Mouse (Mus musculus) kidney, adult 18-20 months (tissue): ENCODE measurements around the gene Fkbp2.
A peak's percentile ranks its signal among the peaks of the same experiment; 100 is the strongest.

Experiments
- DNase-seq: peaks from one replicate; pipeline ENCODE4 v3.0.0; 2021

The Fkbp2 gene

GRCm38 (mm10) chr19:6990712-6991111 is 10.4 kb upstream of the Fkbp2 start:
- no peak for DNase-seq

DNA sequence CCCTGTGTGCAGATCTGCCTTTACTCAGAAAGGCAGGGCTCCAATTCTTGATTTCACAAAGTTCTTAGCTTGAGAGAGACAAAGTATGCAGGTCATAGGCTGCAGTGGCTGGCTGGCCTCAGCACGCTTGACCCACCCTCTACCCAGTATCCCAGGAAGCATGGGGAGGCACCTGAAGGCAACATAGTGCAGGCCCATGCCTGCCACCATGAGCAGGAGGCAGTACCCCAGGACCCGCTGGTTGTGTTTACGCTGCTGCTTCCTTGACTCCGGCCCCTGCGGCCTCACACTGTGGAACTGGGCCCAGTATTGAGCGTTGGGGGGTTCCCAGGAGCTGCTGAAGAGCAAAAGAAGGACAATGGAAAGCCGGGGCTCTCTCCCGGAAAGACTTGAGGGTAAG is 8.9 kb upstream of the Fkbp2 start:
- DNase-seq = no peak

- DNase-seq = no peak
Observed at GRCm38 (mm10) chr19:6987904-6988285, 7.6 kb upstream of the Fkbp2 start.

DNA sequence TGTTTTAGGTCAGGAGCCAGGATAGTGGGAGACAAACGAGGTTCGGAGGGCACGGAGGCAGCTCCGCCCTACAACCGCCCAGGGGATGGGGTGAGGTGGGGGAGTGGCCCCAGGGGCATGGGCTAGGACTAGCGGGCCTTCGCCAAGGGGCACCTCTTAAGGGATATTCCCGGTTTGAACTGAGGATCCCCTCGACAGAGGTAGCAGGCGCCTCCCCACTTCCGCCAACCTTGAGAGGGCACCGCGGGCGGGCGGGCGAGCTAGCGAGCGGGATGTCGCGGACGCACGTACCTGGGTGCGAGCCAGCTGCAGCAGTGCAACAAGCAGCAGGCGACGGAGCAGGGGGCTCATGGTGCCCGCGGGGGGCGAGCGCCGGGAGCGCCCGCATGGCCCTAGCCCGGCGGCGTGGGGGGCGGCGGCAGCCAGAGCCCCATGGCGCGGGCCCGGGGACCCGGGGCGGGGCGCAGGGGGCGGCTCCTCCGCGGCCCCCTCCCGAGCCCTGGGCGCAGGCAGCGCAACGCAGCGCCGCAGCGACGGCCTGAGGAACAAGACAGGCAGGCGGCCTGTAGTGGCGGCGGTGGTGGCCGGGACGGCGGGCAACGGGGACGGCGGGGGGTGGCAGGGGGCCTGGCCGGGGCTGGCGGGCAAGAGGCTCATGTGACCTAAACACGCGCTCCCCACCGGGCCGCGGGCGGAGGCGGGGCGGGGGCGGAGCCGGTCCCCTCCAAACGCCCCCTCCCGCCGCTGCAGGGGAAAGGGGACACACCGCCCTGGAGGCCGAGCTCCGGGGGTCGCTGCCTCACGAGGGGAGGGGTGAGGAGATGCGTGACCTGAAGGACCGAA is 7.0 kb upstream of the Fkbp2 start, which contains the start of gene Vegfb:
Gene Vegfb, minus strand, starts transcription at position 591 of the 843 bp plus-strand sequence.
- peak; percentile 82 for DNase-seq

GRCm38 (mm10) chr19:6985951-6986708 is 5.8 kb upstream of the Fkbp2 start:
- DNase-seq = no peak

- DNase-seq = no peak
Observed at GRCm38 (mm10) chr19:6985300-6985699, 5.0 kb upstream of the Fkbp2 start.

- DNase-seq = no peak
Observed at GRCm38 (mm10) chr19:6983621-6984020, 3.3 kb upstream of the Fkbp2 start.

DNA sequence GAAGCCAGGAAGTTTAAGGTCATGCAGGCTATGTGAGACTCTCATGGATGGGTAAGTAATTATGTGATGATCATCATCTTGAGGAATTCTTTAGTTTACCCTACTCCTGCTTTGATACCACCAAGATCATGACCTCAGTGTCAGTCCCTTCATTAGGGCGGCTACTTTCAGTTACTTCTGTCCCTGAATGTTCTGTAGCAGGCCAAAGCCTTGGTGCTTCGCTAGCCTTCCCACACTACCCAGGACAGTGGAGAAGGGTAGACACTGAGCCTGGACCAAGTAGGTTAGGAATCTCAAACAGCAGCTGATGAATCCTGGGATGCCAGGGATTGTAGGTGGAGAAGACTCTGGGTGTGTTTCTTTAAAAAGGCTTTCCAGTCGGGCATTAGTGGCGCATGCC is 1.2 kb upstream of the Fkbp2 start:
- no peak for DNase-seq

DNA sequence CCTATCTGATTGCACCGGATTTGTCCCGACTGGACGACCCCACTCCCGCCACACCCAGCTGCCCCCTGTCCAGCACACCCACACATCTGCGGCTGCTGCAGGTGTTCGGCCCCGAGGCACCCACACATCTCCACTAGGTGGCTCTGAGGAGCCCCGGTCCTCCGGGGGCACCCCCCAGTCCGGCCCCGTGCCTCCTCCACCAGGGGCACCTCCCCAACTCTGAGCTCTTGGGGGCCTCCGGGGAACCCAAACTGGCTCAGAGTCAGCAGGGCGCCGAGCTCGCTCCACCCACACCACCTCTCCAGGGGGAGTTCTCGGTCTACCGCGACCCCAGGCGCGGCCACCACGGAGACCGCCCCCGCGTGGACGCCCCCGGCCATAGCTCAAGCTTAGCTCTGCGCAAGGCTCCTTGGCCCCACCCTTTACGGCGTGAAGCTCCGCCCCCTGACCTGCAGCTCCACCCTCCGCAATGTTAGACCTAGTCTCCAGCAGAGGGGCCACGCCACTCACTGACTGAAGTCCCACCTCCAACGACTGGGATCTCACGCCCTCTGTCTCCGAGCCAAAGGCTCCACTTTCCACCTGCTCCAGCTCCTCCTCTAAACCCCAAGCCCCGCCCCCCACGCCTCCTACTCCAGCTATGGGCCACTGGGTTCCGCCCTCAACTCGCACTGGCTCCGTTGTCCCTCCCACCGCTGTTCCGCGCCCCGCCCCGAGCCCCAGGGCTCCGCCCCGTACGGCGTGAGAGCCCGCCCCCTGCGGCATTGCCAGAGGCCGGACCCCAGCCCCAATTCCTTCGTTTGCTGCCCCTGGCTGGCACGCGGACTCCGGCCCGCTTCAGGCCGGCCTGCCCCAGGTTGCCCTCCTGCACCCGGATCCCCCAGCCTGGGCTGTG is 568 bp downstream of the Fkbp2 start:
- peak; percentile 99 for DNase-seq

DNA sequence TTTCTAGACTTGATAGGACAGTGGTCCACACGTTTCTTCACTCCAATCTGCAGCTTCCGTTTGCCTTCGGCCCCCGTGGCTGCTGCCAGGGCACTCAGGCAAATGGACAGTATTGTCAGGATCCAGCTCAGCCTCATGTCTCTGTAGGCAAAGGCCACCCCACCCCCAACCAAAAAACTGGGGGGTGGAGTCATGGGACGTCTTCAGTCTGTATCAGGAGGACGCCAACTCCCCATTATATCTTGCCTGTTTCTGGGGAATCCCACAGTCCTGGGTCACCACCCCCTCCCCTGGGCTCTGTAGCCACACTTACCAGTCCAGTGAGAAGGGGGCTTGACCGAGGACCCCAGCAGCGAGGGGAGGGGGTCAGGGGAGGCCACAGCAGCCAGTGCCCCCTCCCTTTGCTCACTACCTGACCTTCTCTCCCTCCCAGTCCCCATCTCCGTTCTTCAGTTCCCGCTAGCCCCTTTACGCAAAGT is 1.3 kb downstream of the Fkbp2 start:
- no peak for DNase-seq

DNA sequence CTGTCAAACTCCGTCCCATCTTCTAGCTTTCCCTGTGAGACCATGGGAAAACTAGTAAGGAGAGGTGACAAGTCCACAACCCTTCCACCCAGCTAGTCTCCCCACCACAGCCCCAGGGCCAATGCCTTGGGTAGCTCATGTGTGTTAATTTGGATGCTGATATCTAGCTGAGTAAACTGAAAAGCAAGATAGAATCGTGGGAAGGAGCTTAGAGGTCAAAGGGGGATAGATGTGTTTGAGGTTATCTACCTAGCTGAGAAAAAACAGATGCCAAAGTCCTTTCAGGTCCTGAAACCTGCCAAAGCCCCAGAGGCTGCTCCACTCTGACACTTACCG is 1.7 kb downstream of the Fkbp2 start:
- no peak for DNase-seq

GRCm38 (mm10) chr19:6977759-6978638 is 2.3 kb downstream of the Fkbp2 start:
- no peak for DNase-seq

- peak; percentile 65 for DNase-seq
Observed at GRCm38 (mm10) chr19:6975537-6976521, 4.5 kb downstream of the Fkbp2 start, which contains the start of gene Plcb3. Gene Plcb3 (minus strand): TSS chr19:6976470.

GRCm38 (mm10) chr19:6974211-6975205 is 5.8 kb downstream of the Fkbp2 start, which contains the start of gene Ppp1r14b:
Gene Ppp1r14b (plus strand): TSS chr19:6974968.
- peak; percentile 76 for DNase-seq

- no peak for DNase-seq
Observed at GRCm38 (mm10) chr19:6973581-6974190, 6.6 kb downstream of the Fkbp2 start.

DNA sequence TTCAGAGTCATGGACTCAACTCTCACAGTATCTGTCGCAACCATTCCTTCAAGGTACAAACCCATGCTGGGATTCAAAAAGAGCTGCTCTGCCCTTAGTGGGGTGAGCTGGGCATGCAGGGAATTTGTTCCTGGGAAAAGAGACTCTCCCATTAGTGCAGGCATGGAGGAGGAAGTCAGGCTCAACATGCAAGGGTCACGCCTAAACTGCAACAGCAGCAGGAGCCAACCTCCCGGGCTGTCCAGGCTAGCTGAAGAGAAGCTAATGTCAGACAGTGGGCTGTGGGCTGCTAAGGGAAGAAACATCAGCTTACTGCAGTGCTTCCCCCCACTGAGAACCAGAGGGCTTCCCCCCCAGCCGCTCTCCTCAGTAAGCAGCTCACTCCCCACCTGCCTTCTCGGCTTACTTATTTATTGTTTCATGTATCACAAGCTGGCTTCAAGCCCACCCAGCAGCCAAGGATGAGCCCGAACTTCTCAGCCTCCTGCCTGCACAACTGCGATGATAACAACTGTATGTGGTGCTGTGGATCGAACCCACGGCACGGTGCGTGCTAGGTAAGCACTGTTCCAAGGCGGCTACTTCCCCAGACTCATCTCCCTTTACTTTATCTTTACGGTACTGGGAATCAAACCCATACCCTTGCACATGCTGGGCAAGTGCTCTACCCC is 7.9 kb downstream of the Fkbp2 start:
- DNase-seq = no peak

- DNase-seq = no peak
Observed at GRCm38 (mm10) chr19:6971644-6972043, 8.7 kb downstream of the Fkbp2 start.

GRCm38 (mm10) chr19:6970460-6971085 is 9.7 kb downstream of the Fkbp2 start:
- no peak for DNase-seq
